Mouse (Mus musculus) liver, embryonic 14.5 days (tissue): Measurements from ENCODE around the gene Chp1. TPM values are rescaled to one million over a fixed set of nuclear protein-coding genes. Genes with fewer than 3 reads are reported as not detected.

Experiments used
- ATAC-seq: fragments of 200-750 bp; cut with Nextera tagmentation; 2 replicates; pipeline ENCODE4 v1.8.0; 2017; ENCODE audit warnings: moderate number of reproducible peaks, mild to moderate bottlenecking, moderate library complexity; ENCODE audit not compliant: insufficient read depth
- DNase-seq, 3 experiments: peaks; one replicate each; pipeline ENCODE4 v3.0.0-alpha.2; 2012 to 2013; ENCODE audit warnings: low read depth in 3 of 3, low spot score in 3 of 3
- H3K27ac ChIP-seq: fragments of 300-500 bp; sonication (generic); 2 replicates; pipeline ENCODE4 v1.5.1; 2014; ENCODE audit warnings: moderate library complexity, mild to moderate bottlenecking, control low read depth, inconsistent platforms
- H3K27me3 ChIP-seq: fragments of 300-500 bp; sonication (generic); 2 replicates; pipeline ENCODE4 v1.6.1; 2014; ENCODE audit warnings: mild to moderate bottlenecking, low read length, moderate library complexity; ENCODE audit not compliant: control insufficient read depth, insufficient read depth
- H3K36me3 ChIP-seq: fragments of 300-500 bp; sonication (generic); replicated peaks from 2 replicates; pipeline ENCODE4 v1.6.1; 2014; ENCODE audit warnings: low read depth; ENCODE audit not compliant: control insufficient read depth, insufficient read depth
- H3K4me1 ChIP-seq, 2 experiments: fragments of 200-500 bp in 1 of 2; fragments of 300-500 bp in 1 of 2; sonication (generic) in 1 of 2; replicated peaks; 2 replicates each; pipeline ENCODE4 v1.6.1; 2012 to 2014; ENCODE audit warnings: antibody characterized with exemption in 1 of 2, inconsistent platforms in 1 of 2, low read length in 1 of 2; ENCODE audit not compliant: control insufficient read depth in 2 of 2, insufficient read depth in 2 of 2
- H3K4me2 ChIP-seq: fragments of 300-500 bp; sonication (generic); 2 replicates; pipeline ENCODE4 v1.6.1; 2014; ENCODE audit warnings: low read depth, mild to moderate bottlenecking, control low read depth, moderate library complexity
- H3K4me3 ChIP-seq, 2 experiments: fragments of 200-500 bp in 1 of 2; fragments of 300-500 bp in 1 of 2; sonication (generic) in 1 of 2; 2 replicates each; pipeline ENCODE4 v1.5.1; 2012 to 2014; ENCODE audit warnings: low read depth in 2 of 2, low read length in 2 of 2, mild to moderate bottlenecking in 2 of 2, control low read depth in 1 of 2, inconsistent platforms in 1 of 2, moderate library complexity in 1 of 2; ENCODE audit not compliant: insufficient read depth in 1 of 2
- H3K9ac ChIP-seq: fragments of 300-500 bp; sonication (generic); replicated peaks from 2 replicates; pipeline ENCODE4 v1.6.1; 2014; ENCODE audit warnings: mild to moderate bottlenecking, control low read depth, moderate library complexity
- H3K9me3 ChIP-seq: fragments of 300-500 bp; sonication (generic); 2 replicates; pipeline ENCODE4 v1.6.1; 2016; ENCODE audit warnings: low read length, mixed read lengths; ENCODE audit not compliant: control insufficient read depth
- CTCF ChIP-seq: IDR thresholded peaks from 2 replicates; pipeline ENCODE4 v1.5.1; 2016; ENCODE audit warnings: antibody characterized with exemption, low read depth, control low read depth
- EP300 ChIP-seq: IDR thresholded peaks from 2 replicates; pipeline ENCODE4 v1.6.1; 2016; ENCODE audit warnings: antibody characterized with exemption, low read depth
- WGBS: fragments of 180-500 bp; shearing (Covaris S2); extraction: QIAGEN DNeasy Blood & Tissue Kit; methylation state at CpG from one replicate; pipeline ENCODE4 v1.1.7; 2014; ENCODE audit not compliant: insufficient replicate concordance; 5-methylcytosine and 5-hydroxymethylcytosine counted together
- polyA plus RNA-seq, 2 experiments: library from polyadenylated mRNA; depleted of rRNA in 1 of 2; stranded (reverse) in 1 of 2; unstranded in 1 of 2; fragments of >200 nt; fragmentation: Nextera tagmentation in 1 of 2; extraction: Ambion mirVana in 1 of 2; gene quantifications; 2 replicates each; pipeline versions ENCODE4 v1.2.1 to v1.2.3; 2012 to 2014

Chp1 gene
- polyA plus RNA-seq, 2 experiments: 31.3 to 47.5 TPM

DNA sequence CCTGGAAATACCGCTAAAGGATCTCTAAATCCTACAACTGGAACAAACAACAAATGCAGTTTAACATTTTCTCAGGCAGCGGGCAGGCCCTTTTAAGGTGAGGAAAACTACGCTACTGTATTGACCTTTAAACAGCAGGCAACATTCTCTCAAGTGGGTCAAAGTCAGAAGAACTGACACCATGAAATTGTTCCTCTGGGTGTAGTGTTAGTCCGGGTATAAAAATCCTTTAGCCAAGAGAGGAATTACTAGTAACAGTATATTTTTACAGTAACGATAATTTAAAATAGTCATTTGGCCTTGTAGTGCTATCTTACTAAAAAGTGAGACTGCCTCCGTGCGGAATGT is 46.2 kb downstream of the Chp1 start:
- Histone ChIP-seq H3K4me1 (peaks cover 15 to 18% of the 10 kb centered on the region in 2 experiments), H3K4me3 (peak overlapping the region; percentile 22 to 92; a peak in 3 of 4 replicates), H3K9me3 (no peaks in the 10 kb centered on the region), H3K36me3 (peaks cover 24% of the 10 kb centered on the region), H3K4me2 (peak overlapping the region; percentile 65), H3K27me3 (peaks cover 2% of the 10 kb centered on the region; the same call in 1 of the 2 replicates), H3K9ac (peak overlapping the region; percentile 91), H3K27ac (peak overlapping the region; percentile 85)
- DNase-seq (no peak), ATAC-seq (peak; percentile 19)
- no peak for TF ChIP-seq CTCF
- 15% methylated on average over 7 of the region's 7 CpGs for WGBS

DNA sequence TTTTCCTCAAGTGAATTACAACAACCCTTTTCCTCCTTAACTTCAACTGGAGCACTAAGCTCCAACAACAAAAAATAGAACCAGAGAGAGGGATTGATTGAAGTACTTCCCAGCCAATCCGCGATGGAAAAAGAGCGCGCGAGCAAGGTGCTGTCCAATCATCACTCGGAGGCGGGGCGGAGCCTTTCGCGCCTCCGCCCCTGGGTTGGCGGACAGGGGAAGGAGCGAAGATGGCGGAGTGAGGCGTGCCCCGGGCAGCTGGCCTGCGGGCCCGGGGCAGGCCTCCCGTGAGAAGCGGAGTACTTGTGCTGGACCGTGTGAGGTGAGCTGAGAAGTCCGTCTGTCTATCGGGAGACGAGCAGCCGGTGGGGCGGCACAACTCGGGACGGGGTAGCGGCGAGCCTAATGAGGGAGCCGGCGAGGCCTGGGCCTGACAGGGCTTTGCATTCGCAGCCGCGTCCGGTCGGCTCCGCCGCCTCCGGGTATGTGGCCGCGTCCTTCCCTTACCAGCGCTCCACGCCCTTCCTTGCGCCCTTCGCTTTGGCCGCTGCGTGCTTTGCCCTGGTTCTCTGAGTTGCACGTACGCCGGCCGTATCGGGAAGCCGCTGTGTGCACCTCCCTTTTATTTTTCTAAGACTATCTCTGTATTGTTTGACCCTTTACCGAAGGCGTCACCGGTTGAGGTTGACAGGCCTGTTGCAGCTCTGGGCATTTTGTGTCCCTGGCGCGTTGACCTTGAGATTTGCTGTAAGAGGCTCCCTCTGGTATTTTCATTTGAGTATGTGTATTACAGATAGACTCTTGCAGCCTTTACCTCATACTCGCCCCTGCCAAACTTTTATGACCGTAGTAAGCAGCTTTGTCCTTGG is 46.9 kb downstream of the Chp1 start:
- Histone ChIP-seq H3K4me1 (peaks cover 15 to 18% of the 10 kb centered on the region in 2 experiments), H3K27ac (peak overlapping the region; percentile 91), H3K9ac (peak overlapping the region; percentile 91), H3K36me3 (peaks cover 30% of the 10 kb centered on the region), H3K4me3 (peak overlapping the region; percentile 92), H3K9me3 (no peaks in the 10 kb centered on the region), H3K4me2 (peak overlapping the region; percentile 77), H3K27me3 (peaks cover 2% of the 10 kb centered on the region; the same call in 1 of the 2 replicates)
- DNase-seq: peak; percentile 94 to 97 (median 96)
- TF ChIP-seq CTCF: 0 out of 2 replicates have a peak, but pooled peaks have one; percentile 1
- TF ChIP-seq EP300: peak; percentile 58; the same call in 1 of the 2 replicates
- WGBS: under 1% methylated on average over 61 of the region's 61 CpGs
- ATAC-seq: peak; percentile 96

DNA sequence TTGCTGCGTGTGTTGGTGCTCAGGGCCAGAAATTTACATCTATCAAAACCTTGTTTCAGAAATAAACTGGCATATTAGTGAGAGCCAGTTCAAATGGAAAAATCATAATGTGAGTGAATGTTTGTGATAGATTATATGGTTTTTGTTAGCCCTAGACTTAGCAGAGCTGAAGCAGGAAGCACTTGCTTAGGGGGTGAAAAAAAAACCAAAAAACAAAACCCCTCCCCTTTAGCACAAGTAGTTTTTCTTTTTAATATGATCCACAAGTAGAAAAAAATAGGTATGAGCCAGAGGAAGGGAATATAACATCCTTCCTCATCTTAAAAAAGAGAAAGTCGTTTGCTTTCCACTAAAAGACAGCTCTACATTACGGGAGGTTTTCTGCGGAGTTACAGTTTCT is 47.8 kb downstream of the Chp1 start:
- TF ChIP-seq CTCF (no peak), EP300 (no peak)
- H3K4me2 ChIP-seq: peak overlapping the region; percentile 77
- no peaks in the 10 kb centered on the region for H3K9me3 ChIP-seq
- H3K9ac ChIP-seq: peak overlapping the region; percentile 91
- DNase-seq (no peak), ATAC-seq (no peak)
- 28% methylated on average over 4 of the region's 4 CpGs for WGBS
- peak overlapping the region; percentile 92 for H3K4me3 ChIP-seq
- peak overlapping the region; percentile 91 for H3K27ac ChIP-seq
- peaks cover 39% of the 10 kb centered on the region for H3K36me3 ChIP-seq
- H3K4me1 ChIP-seq: peaks cover 16 to 18% of the 10 kb centered on the region in 2 experiments
- peaks cover 2% of the 10 kb centered on the region; the same call in 1 of the 2 replicates for H3K27me3 ChIP-seq

DNA sequence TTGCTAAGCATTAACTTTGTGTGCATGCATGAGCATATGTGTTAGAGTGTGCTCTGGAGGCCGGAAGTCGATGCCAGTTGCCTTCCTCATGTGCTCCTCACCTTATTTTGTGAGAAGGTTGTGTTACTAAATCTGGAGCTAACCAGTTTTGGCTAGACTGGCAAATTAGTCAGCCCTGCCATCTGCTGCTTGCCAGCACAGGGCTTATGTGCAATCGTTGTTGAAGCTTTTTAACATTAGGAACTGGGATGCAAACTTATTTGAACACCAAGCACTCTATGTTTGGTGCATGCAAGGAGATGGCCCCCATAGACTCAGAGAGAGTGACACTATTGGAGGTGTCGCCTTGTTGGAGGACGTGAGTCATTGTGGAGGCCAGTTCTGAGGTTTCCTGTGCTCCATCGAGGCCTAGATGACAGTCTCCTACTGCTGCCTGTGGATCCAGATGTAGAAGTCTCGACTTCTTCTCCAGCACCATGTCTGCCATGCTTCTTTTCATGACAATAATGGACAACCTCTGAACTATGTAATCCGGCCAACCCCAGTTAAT is 49.4 kb downstream of the Chp1 start:
- DNase-seq: no peak
- Histone ChIP-seq H3K36me3 (peaks cover 54% of the 10 kb centered on the region), H3K9me3 (no peaks in the 10 kb centered on the region), H3K9ac (no peak overlapping the region), H3K4me1 (peaks cover 22 to 28% of the 10 kb centered on the region in 2 experiments), H3K27ac (no peak overlapping the region), H3K4me2 (peak overlapping the region; percentile 77), H3K4me3 (peak overlapping the region; percentile 20 to 92; a peak in 3 of 4 replicates), H3K27me3 (peaks cover 2% of the 10 kb centered on the region; the same call in 1 of the 2 replicates)
- WGBS: 59% methylated on average over 8 of the region's 8 CpGs
- ATAC-seq: no peak
- TF ChIP-seq CTCF: no peak
- no peak for TF ChIP-seq EP300

DNA sequence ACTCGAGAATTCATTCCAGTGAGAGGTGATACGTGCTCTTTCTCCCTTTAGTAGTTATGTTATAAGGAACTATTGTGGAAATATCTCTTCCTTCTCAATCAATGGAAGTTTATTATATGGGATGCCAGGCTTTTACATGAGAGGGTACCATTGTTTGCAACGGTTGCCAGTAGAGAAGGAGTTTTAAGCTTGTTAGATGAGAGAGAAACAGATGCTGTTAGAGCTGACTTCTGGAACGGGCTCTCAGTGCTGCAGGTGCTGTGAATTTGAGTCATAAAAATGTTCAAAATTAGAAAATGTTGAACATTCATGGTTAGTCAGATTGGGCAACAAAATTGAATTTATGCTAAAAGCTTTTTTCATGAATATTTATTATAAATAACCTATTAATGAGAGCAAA is 53.5 kb downstream of the Chp1 start:
- peak overlapping the region; percentile 11; the same call in 1 of the 2 replicates for H3K4me2 ChIP-seq
- H3K27me3 ChIP-seq: no peaks in the 10 kb centered on the region
- H3K27ac ChIP-seq: no peak overlapping the region
- WGBS: 84% methylated on average over 4 of the region's 4 CpGs
- H3K9ac ChIP-seq: no peak overlapping the region
- TF ChIP-seq EP300: no peak
- TF ChIP-seq CTCF: no peak
- no peak overlapping the region for H3K4me3 ChIP-seq
- DNase-seq: no peak
- peaks cover 45 to 48% of the 10 kb centered on the region in 2 experiments for H3K4me1 ChIP-seq
- H3K36me3 ChIP-seq: peaks cover 79% of the 10 kb centered on the region
- no peak for ATAC-seq
- H3K9me3 ChIP-seq: no peaks in the 10 kb centered on the region
